Mouse (Mus musculus) spleen, postnatal 4 days (tissue): ENCODE measurements around the gene Mrgprg.

Experiments used
- DNase-seq, 2 experiments: peaks; one replicate each; pipeline ENCODE4 v3.0.0; 2022; ENCODE audit warnings: low spot score in 2 of 2

Mrgprg gene

DNA sequence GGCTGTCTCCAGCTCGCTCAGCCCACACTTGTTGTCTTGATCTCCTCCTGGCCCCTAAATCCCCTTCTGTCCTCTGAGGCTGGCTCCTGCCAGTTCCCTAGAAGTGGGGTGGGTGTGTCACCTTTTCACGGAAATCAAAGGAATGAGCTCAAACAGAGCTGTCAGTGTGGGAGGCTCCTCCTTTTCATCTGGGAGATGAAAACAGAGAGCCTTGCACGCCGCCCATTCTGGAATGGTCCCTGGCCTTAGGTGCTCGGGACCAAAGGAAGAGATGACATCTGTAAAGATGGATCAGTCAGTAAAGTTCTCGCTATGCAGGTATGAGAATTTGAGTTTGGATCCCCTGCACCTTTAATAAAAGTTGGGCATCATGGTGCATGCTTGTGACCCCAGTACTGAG is at the start of gene Mrgprg:
TSS of gene Mrgprg (minus strand) at position 101 of the 400 bp plus-strand sequence.
- DNase-seq: no peak

GRCm38 (mm10) chr7:143808909-143809308 is 42.1 kb upstream of the Mrgprg start:
- DNase-seq: no peak

DNA sequence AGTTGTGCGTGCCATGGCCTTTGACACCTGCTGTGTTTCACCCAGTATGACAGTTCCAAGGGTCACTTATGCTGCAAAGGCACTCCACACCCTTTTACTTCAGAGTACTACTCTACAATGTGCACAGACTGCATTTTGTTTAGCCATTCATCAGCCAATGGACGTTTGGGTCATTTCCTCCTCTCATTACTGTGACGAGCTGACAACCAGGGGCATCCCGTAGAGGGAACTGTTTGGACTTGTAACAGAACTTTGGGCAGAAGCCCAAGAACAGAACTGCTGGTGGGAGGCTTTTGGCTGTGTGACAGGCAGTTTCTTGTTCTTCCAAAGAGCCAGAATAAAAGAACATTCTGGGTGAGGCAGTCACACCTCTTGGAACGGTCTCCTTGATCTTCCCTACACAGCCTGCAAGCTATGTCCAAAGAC is 38.4 kb upstream of the Mrgprg start:
- no peak for DNase-seq

GRCm38 (mm10) chr7:143801195-143802065 is 34.6 kb upstream of the Mrgprg start:
- DNase-seq: no peak

DNA sequence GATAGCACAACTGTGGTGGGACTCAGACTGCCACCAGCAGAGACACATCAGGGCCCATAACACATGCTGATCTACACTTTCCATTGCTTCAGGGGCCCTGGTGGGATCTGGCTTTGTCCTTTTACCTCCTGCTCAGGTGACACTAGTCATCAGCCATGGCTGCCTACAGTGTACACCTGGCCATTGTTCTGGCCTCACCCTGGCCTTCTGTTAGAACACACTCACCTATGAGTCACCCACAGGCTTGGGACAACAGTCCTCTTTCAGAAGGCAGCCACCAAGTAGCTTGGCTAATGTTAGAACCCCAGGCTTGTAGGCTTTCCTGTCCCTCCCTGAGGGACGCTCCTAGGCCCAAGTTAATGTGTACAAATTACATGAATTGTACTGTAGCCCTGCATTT is 34.0 kb upstream of the Mrgprg start:
- DNase-seq: no peak

GRCm38 (mm10) chr7:143798783-143799182 is 32.0 kb upstream of the Mrgprg start:
- no peak for DNase-seq

DNA sequence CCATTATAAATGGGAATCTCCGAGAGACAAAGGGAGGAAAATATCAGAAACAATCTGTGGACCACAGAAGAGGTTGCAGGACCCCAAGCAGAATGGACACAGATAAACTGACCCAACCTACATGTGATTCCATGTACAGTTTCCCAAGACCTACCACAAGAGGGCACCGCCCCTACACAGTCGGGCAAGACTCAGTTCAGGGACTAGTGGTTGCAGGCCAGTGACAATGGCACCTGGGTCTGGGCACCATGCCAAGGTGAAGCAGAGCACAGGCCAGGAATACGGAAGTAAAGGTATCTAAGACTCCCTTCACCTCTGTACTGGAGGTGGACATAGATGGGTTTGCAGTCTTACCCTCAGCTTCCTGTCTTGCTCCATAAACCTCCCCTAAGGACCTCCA is 26.3 kb upstream of the Mrgprg start:
- DNase-seq: peak; percentile 43 to 70

DNA sequence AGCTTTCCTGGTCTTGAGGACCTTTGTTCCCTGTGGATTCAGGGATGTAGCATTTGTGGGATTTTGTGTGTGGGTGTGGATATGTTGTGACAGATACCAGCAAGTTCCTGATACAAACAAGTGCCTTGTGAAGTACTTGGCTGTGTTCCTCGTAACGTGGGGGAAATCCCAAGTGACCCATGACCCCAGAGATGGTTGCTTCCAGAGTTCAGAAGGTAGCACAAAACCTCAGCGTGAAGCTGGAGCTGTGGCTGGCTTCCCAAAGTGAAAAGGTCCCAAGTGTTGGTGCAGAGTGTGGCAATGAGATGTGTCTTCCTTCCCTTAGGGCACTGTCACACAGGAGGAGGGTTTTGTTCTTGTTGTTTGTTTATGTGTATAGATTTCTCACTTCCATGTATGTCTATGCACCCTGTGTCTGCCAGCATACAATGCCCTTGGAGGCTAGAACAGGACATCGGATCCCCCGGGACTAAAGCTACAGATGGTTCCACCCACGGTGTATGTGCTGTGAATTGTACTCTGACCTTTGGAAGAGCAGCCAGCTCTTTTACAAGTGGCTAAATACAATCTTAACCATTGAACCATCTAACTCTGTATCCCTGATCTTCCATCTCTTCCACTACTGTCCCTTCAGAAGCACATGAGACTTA is 25.7 kb upstream of the Mrgprg start:
- no peak for DNase-seq

DNA sequence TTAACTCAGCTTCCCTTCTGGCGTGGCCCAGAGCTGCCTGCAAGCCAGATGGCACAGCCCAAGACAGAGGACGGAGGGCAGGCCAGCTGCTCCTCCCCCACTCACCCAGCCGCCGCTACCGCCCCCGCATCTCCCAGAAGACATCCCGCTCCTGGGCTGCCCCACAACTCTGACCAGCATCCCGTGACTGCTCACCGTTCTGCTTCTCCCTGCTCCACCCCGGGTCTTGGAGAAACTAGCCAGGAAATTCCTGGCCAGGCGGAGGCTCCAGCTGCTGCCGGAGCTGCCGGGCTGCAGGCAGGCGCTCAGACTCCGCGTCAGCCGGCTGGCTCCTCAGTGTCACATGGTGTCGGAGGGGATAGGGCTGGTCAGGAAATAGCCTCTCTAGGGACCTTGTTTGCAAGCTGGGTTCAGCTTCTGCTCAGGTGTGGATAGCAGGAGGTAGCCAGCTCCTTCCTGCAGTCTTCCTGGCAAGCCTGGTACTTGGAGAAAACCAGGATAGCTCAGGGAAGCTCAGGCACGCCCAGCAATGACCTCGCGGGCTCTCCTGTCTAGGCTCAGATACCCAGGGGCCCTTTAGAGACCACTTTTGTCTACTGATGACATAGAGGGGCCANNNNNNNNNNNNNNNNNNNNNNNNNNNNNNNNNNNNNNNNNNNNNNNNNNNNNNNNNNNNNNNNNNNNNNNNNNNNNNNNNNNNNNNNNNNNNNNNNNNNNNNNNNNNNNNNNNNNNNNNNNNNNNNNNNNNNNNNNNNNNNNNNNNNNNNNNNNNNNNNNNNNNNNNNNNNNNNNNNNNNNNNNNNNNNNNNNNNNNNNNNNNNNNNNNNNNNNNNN is 17.4 kb upstream of the Mrgprg start, which contains the start of gene Mrgpre:
TSS of gene Mrgpre (minus strand) at position 505 of the 834 bp plus-strand sequence.
- DNase-seq: peak; percentile 41 to 75

GRCm38 (mm10) chr7:143783378-143783995 is 16.7 kb upstream of the Mrgprg start:
- no peak for DNase-seq

DNA sequence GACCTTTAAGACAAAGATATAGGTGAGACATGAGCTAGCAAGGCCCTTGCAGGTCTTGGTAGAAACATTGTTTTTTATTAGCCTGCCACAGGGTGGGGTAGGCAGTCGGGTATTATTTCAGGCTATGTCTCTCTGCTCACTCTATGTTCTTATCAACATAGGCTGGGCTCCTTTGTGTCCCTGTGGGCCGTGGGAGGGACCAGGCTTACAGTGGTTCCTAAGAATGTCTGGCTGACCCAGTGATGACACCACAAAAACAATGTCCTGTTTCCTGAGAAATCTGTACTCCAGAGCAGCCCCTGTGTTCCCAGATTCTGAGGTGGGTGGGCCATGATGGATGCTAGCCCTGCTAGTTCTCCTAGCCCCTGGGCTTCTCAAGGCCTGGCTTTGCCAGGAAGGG is 10.6 kb upstream of the Mrgprg start:
- no peak for DNase-seq

GRCm38 (mm10) chr7:143776137-143776536 is 9.3 kb upstream of the Mrgprg start:
- DNase-seq: no peak

DNA sequence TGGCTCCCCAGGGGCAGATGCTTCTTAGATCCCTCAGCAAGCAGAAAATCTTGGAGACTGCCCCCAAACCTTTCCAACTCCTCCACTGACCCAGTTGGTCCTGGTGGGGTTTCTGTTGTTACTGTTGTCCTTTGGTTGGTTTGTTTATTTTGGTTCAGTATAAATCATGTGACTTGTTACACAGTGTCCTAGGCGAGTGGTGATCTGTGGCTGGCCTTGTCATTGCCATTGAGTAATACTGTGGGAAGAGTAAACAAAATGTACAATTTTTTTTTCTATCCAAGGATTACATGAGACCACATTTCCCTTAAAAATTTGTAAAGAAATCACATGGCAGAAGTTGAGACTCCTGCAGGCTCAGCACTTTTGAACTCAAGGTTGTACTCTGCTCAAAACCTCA is 2.7 kb upstream of the Mrgprg start:
- no peak for DNase-seq

- no peak for DNase-seq
Measured at GRCm38 (mm10) chr7:143768267-143768666, 1.5 kb upstream of the Mrgprg start.

DNA sequence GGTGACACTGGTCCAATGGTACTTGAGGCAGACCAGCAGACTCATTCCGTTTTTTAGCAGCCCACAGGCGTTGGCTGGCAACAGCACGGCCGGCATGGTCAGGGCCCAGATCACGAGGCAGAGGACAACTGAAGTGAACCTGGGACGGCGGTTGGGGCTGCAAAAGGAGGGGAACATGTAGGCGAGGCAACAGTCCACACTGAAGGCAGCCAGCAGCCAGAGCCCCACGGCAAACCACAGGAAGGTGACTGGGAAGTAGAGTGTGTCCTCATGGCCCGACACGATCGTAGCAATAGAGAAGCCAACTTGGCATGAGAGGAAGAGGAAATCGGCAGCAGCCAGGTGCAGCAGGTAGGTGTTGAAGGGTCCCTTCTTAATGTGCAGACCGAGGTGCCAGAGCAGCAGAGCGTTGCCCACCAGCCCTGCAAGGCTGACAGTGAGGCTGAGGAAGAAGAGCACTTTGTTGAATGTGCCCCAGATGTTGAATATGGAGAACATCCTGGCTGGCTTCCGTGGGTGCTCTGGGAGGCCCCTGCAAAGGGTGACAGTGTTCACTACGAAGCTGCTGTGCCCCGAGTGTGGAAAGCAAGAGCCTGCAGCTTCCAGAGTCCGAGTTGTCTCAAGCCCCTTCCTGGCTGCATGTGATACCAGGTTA is 1.8 kb downstream of the Mrgprg start:
- DNase-seq: no peak

GRCm38 (mm10) chr7:143763794-143764193 is 3.0 kb downstream of the Mrgprg start:
- no peak for DNase-seq

- DNase-seq: no peak
Measured at GRCm38 (mm10) chr7:143758956-143759355, 7.8 kb downstream of the Mrgprg start.

DNA sequence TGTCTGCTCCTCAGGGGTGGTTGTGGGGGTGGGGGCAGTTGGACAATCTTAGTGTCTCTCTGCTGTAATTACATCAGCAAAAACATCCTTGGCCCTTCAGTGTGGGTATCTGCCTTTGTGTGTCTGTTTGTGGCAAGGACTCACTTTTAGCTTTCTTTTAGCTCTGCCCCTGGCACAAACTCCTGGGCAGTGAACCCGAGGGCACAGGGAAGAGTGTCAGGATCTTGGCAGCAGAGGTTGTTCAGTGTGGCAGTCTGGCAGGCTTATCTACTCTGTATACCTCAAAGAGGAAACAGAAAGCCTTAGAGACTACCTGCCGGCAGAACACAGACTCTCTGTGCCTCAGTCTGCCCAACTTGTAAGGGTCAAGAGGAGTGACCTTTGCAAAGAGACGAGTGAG is 9.1 kb downstream of the Mrgprg start:
- DNase-seq: no peak

- DNase-seq: peak; percentile 66 to 76
Measured at GRCm38 (mm10) chr7:143757027-143757390, 9.8 kb downstream of the Mrgprg start.

DNA sequence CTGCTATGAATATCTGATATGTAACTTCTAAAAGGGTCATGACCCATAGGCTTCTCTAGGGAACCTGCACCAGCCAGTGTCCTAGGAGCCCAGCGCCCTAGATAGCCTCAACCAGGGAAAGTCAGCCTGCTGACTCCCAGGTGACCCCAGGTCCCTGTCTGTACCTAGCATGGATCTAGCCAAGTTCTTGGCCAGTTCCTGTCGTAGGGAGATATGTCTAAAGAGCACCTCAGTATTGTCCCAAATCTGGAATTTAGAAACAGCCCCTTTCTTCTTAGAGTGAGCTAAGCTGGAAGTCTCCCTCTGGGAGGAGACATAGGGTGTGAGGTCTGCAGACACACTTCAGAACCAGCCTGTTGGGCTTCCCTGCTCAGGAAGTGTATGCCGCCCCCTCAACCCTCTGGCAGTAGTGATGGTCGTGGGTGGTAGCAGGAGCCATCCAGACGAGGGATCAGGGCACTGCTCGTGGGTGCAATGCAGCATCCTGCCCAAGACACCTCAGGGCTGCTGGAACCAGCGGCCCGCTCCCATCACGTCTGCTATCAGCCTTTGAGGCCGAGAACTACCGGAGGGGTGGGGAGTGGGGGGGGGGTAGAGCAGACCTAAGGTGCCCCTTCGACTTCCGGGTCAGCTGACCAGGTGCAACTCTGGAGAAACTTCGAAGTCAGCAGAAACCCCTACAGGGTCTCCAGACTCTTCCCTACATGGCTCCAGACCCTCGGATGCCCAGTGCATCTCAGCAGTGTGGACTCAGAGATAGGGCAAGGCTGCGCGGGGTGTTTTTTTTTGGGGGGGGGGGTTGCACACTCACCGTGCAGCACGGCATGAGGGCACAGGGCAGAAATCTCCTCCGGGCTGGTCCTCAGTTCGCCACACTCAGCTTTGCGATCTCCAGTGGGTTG is 10.4 kb downstream of the Mrgprg start, which contains the start of gene Osbpl5:
TSS of gene Osbpl5 (minus strand) at position 861 of the 902 bp plus-strand sequence.
- no peak for DNase-seq
